Mouse (Mus musculus): ENCODE data around the gene Olfr92. TPM values are rescaled to one million over a fixed set of nuclear protein-coding genes. Genes with fewer than 3 reads are reported as not detected.
"Not testable (repeated sequence)": the region's sequence is repeated elsewhere in the genome, so short reads cannot be mapped to it uniquely, and the experiment has no call there.

Gene Olfr92
- total RNA-seq (2014; fragmentation: Nextera tagmentation): not detected in 2 replicates
- total RNA-seq (2017): not detected in 2 replicates
- not detected in 2 replicates for polyA plus RNA-seq (2012)

- ATAC-seq (ENCODE audit: extremely low read depth, insufficient number of reproducible peaks, low FRiP score, poor library complexity, severe bottlenecking) (no peak), DNase-seq (ENCODE audit: low spot score) (no peak)
- H3K36me3 ChIP-seq (replicated peaks): no peaks in the 10 kb centered on the region
- H3K4me3 ChIP-seq (ENCODE audit: low read depth, low read length): no peak within 1 kb of the TSS
- no peaks in the 10 kb centered on the region for H3K27me3 ChIP-seq (ENCODE audit: insufficient read depth, low read length)
- no peaks in the 10 kb centered on the region for H3K4me1 ChIP-seq (ENCODE audit: insufficient read depth, low read depth, low read length)
- H3K9me3 ChIP-seq (replicated peaks): no peaks in the 10 kb centered on the region
- TF ChIP-seq TAL1 (conservative IDR thresholded peaks at IDR 0.05; ENCODE audit: low read depth, low read length): no peak
- TF ChIP-seq POLR2AphosphoS5 (IDR thresholded peaks at IDR 0.05; ENCODE audit: insufficient replicate concordance, low read depth, low read length): no peak
- TF ChIP-seq CTCF (IDR thresholded peaks at IDR 0.05; ENCODE audit: low read depth, low read length): no peak
- TF ChIP-seq GATA2 (IDR thresholded peaks at IDR 0.05; ENCODE audit: borderline replicate concordance, low read depth, low read length): no peak
- no peak for TF ChIP-seq GATA1 (IDR thresholded peaks at IDR 0.05; ENCODE audit: borderline replicate concordance, low read length)
These were observed at the start of gene Olfr92 for GRCm38 (mm10) chr17:37119988-37120387. TSS of gene Olfr92 (minus strand) at chr17:37120088.

GRCm38 (mm10) chr17:37161394-37161793 lies 41.5 kb upstream of the Olfr92 start, which contains the start of gene Olfr93:
TSS of gene Olfr93 (minus strand) at chr17:37161494.
- ATAC-seq (ENCODE audit: extremely low read depth, insufficient number of reproducible peaks, low FRiP score, poor library complexity, severe bottlenecking): no peak
- Histone ChIP-seq H3K4me3 (ENCODE audit: low read depth, low read length) (no peak within 1 kb of the TSS), H3K36me3 (replicated peaks) (no peaks in the 10 kb centered on the region), H3K27me3 (ENCODE audit: insufficient read depth, low read length) (peaks cover 4% of the 10 kb centered on the region; the same call in 1 of the 2 replicates), H3K9me3 (replicated peaks) (no peaks in the 10 kb centered on the region), H3K4me1 (ENCODE audit: insufficient read depth, low read depth, low read length) (no peaks in the 10 kb centered on the region)
- no peak for DNase-seq (ENCODE audit: low spot score)
- TF ChIP-seq GATA1 (IDR thresholded peaks at IDR 0.05; ENCODE audit: borderline replicate concordance, low read length): no peak
- TF ChIP-seq POLR2AphosphoS5 (IDR thresholded peaks at IDR 0.05; ENCODE audit: insufficient replicate concordance, low read depth, low read length): no peak
- no peak for TF ChIP-seq GATA2 (IDR thresholded peaks at IDR 0.05; ENCODE audit: borderline replicate concordance, low read depth, low read length)
- TF ChIP-seq CTCF (IDR thresholded peaks at IDR 0.05; ENCODE audit: low read depth, low read length): no peak
- TF ChIP-seq TAL1 (conservative IDR thresholded peaks at IDR 0.05; ENCODE audit: low read depth, low read length): no peak

GRCm38 (mm10) chr17:37131366-37131765 lies 11.5 kb upstream of the Olfr92 start:
- H3K27me3 ChIP-seq (ENCODE audit: insufficient read depth, low read length); H3K4me1 ChIP-seq (ENCODE audit: insufficient read depth, low read depth, low read length); DNase-seq (ENCODE audit: low spot score); ATAC-seq (ENCODE audit: extremely low read depth, insufficient number of reproducible peaks, low FRiP score, poor library complexity, severe bottlenecking); H3K9me3 ChIP-seq (replicated peaks); H3K36me3 ChIP-seq (replicated peaks); H3K4me3 ChIP-seq (ENCODE audit: low read depth, low read length): not testable (repeated sequence)

GRCm38 (mm10) chr17:37098178-37098577 lies 21.7 kb downstream of the Olfr92 start, which contains the start of gene Olfr91:
TSS of gene Olfr91 (minus strand) at chr17:37098278.
- Histone ChIP-seq H3K36me3 (replicated peaks) (no peaks in the 10 kb centered on the region), H3K27me3 (ENCODE audit: insufficient read depth, low read length) (no peaks in the 10 kb centered on the region), H3K4me3 (ENCODE audit: low read depth, low read length) (no peak within 1 kb of the TSS), H3K9me3 (replicated peaks) (no peaks in the 10 kb centered on the region), H3K4me1 (ENCODE audit: insufficient read depth, low read depth, low read length) (no peaks in the 10 kb centered on the region)
- TF ChIP-seq GATA2 (IDR thresholded peaks at IDR 0.05; ENCODE audit: borderline replicate concordance, low read depth, low read length) (no peak), CTCF (IDR thresholded peaks at IDR 0.05; ENCODE audit: low read depth, low read length) (no peak), GATA1 (IDR thresholded peaks at IDR 0.05; ENCODE audit: borderline replicate concordance, low read length) (no peak), POLR2AphosphoS5 (IDR thresholded peaks at IDR 0.05; ENCODE audit: insufficient replicate concordance, low read depth, low read length) (no peak), TAL1 (conservative IDR thresholded peaks at IDR 0.05; ENCODE audit: low read depth, low read length) (no peak)
- ATAC-seq (ENCODE audit: extremely low read depth, insufficient number of reproducible peaks, low FRiP score, poor library complexity, severe bottlenecking) (no peak), DNase-seq (ENCODE audit: low spot score) (no peak)

GRCm38 (mm10) chr17:37093289-37093688 lies 26.6 kb downstream of the Olfr92 start:
- H3K36me3 ChIP-seq (replicated peaks): no peaks in the 10 kb centered on the region
- no peak overlapping the region for H3K4me3 ChIP-seq (ENCODE audit: low read depth, low read length)
- no peak for TF ChIP-seq GATA1 (IDR thresholded peaks at IDR 0.05; ENCODE audit: borderline replicate concordance, low read length)
- no peak for TF ChIP-seq GATA2 (IDR thresholded peaks at IDR 0.05; ENCODE audit: borderline replicate concordance, low read depth, low read length)
- no peak for TF ChIP-seq TAL1 (conservative IDR thresholded peaks at IDR 0.05; ENCODE audit: low read depth, low read length)
- no peak for TF ChIP-seq POLR2AphosphoS5 (IDR thresholded peaks at IDR 0.05; ENCODE audit: insufficient replicate concordance, low read depth, low read length)
- TF ChIP-seq CTCF (IDR thresholded peaks at IDR 0.05; ENCODE audit: low read depth, low read length): no peak
- no peaks in the 10 kb centered on the region for H3K9me3 ChIP-seq (replicated peaks)
- no peaks in the 10 kb centered on the region for H3K4me1 ChIP-seq (ENCODE audit: insufficient read depth, low read depth, low read length)
- DNase-seq (ENCODE audit: low spot score): no peak
- H3K27me3 ChIP-seq (ENCODE audit: insufficient read depth, low read length): no peaks in the 10 kb centered on the region
- no peak for ATAC-seq (ENCODE audit: extremely low read depth, insufficient number of reproducible peaks, low FRiP score, poor library complexity, severe bottlenecking)

GRCm38 (mm10) chr17:37092198-37092597 lies 27.7 kb downstream of the Olfr92 start:
- Histone ChIP-seq H3K4me1 (ENCODE audit: insufficient read depth, low read depth, low read length) (no peaks in the 10 kb centered on the region), H3K36me3 (replicated peaks) (no peaks in the 10 kb centered on the region), H3K9me3 (replicated peaks) (no peaks in the 10 kb centered on the region), H3K27me3 (ENCODE audit: insufficient read depth, low read length) (no peaks in the 10 kb centered on the region), H3K4me3 (ENCODE audit: low read depth, low read length) (no peak overlapping the region)
- no peak for DNase-seq (ENCODE audit: low spot score)
- no peak for TF ChIP-seq CTCF (IDR thresholded peaks at IDR 0.05; ENCODE audit: low read depth, low read length)
- TF ChIP-seq POLR2AphosphoS5 (IDR thresholded peaks at IDR 0.05; ENCODE audit: insufficient replicate concordance, low read depth, low read length): no peak
- no peak for TF ChIP-seq GATA2 (IDR thresholded peaks at IDR 0.05; ENCODE audit: borderline replicate concordance, low read depth, low read length)
- no peak for TF ChIP-seq TAL1 (conservative IDR thresholded peaks at IDR 0.05; ENCODE audit: low read depth, low read length)
- TF ChIP-seq GATA1 (IDR thresholded peaks at IDR 0.05; ENCODE audit: borderline replicate concordance, low read length): no peak
- ATAC-seq (ENCODE audit: extremely low read depth, insufficient number of reproducible peaks, low FRiP score, poor library complexity, severe bottlenecking): no peak
